Mouse (Mus musculus) CH12.LX (cell line): ENCODE measurements at regions not wholly inside any gene's neighbourhood (a gene's known extent, or its start where the extent isn't known, plus 50 kb on each side); places are given as distances from the start of the nearest gene placed in this dataset.

ENCODE experiments used
- DNase-seq: peaks from one replicate; pipeline ENCODE4 v3.0.0-alpha.2; 2013; ENCODE audit errors: extremely low read depth
- H3K27ac ChIP-seq: 2 replicates; pipeline ENCODE4 v1.5.1; 2012; ENCODE audit warnings: low read depth, mild to moderate bottlenecking, control low read depth, moderate library complexity; ENCODE audit not compliant: insufficient read depth
- H3K27me3 ChIP-seq: replicated peaks from 2 replicates; pipeline ENCODE3; 2012; ENCODE audit warnings: inconsistent platforms
- H3K36me3 ChIP-seq, 2 experiments: replicated peaks in 1 of 2; 2 replicates each; pipeline versions ENCODE3 to v1.6.1; 2012; ENCODE audit warnings: inconsistent platforms in 1 of 2, low read length in 1 of 2, mild to moderate bottlenecking in 1 of 2, mixed read lengths in 1 of 2, moderate library complexity in 1 of 2; ENCODE audit not compliant: control insufficient read depth in 1 of 2, insufficient read depth in 1 of 2
- H3K4me1 ChIP-seq, 2 experiments: 2 replicates each; pipeline ENCODE4 v1.6.1; 2012; ENCODE audit warnings: inconsistent platforms in 1 of 2, moderate library complexity in 1 of 2; ENCODE audit not compliant: insufficient read depth in 2 of 2, control insufficient read depth in 1 of 2
- H3K4me2 ChIP-seq: 2 replicates; pipeline ENCODE4 v1.6.1; 2012; ENCODE audit warnings: low read depth, mild to moderate bottlenecking, control low read depth; ENCODE audit not compliant: poor library complexity, insufficient read depth, severe bottlenecking
- H3K4me3 ChIP-seq, 3 experiments: fragments of 150-350 bp in 1 of 3; sonication (generic) in 1 of 3; replicated peaks in 1 of 3; 2 replicates each; pipeline versions ENCODE3 to v1.5.1; 2011 to 2012; ENCODE audit warnings: low read depth in 2 of 3, low read length in 2 of 3, mild to moderate bottlenecking in 2 of 3, moderate library complexity in 2 of 3, control low read depth in 1 of 3, improper control_type of control experiment in 1 of 3, inconsistent platforms in 1 of 3, mixed read lengths in 1 of 3; ENCODE audit not compliant: poor library complexity in 1 of 3
- H3K79me2 ChIP-seq: replicated peaks from 2 replicates; pipeline ENCODE4 v1.6.1; 2012; ENCODE audit warnings: mild to moderate bottlenecking, moderate library complexity; ENCODE audit not compliant: control insufficient read depth, poor library complexity, insufficient read depth, severe bottlenecking; ENCODE audit errors: extremely low read depth
- H3K9ac ChIP-seq: 2 replicates; pipeline ENCODE4 v1.6.1; 2012; ENCODE audit warnings: low read depth, mild to moderate bottlenecking, control low read depth, moderate library complexity; ENCODE audit not compliant: insufficient read depth
- H3K9me3 ChIP-seq: replicated peaks from 2 replicates; pipeline ENCODE3; 2012; ENCODE audit warnings: low read length, inconsistent platforms, mixed read lengths
- CHD1 ChIP-seq: IDR thresholded peaks from 2 replicates; pipeline ENCODE4 v1.6.1; 2012; ENCODE audit warnings: low read depth, low read length, improper control_type of control experiment, inconsistent platforms
- CHD2 ChIP-seq: IDR thresholded peaks from 2 replicates; pipeline ENCODE4 v1.6.1; 2011; ENCODE audit warnings: low read length, improper control_type of control experiment
- CTCF ChIP-seq, 2 experiments: IDR thresholded peaks in 1 of 2; conservative IDR thresholded peaks in 1 of 2; 2 replicates each; pipeline ENCODE4 v1.5.1; 2011 to 2012; ENCODE audit warnings: low read depth in 2 of 2, low read length in 2 of 2, improper control_type of control experiment in 1 of 2, inconsistent platforms in 1 of 2, mild to moderate bottlenecking in 1 of 2, moderate library complexity in 1 of 2
- ELF1 ChIP-seq: IDR thresholded peaks from 2 replicates; pipeline ENCODE4 v1.6.1; 2014; ENCODE audit warnings: low read depth, mild to moderate bottlenecking, inconsistent platforms, low read length, improper control_type of control experiment
- GABPA ChIP-seq: IDR thresholded peaks from 2 replicates; pipeline ENCODE4 v1.6.1; 2012; ENCODE audit warnings: low read depth, low read length, improper control_type of control experiment, inconsistent platforms; ENCODE audit not compliant: insufficient replicate concordance
- HCFC1 ChIP-seq: IDR thresholded peaks from 2 replicates; pipeline ENCODE4 v1.6.1; 2012; ENCODE audit warnings: low read depth, mild to moderate bottlenecking, inconsistent platforms, low read length, improper control_type of control experiment
- JUND ChIP-seq: conservative IDR thresholded peaks from 2 replicates; pipeline ENCODE4 v1.6.1; 2011; ENCODE audit warnings: low read depth, low read length, improper control_type of control experiment
- KAT2A ChIP-seq: IDR thresholded peaks from 2 replicates; pipeline ENCODE4 v1.6.1; 2012; ENCODE audit warnings: low read length, improper control_type of control experiment, inconsistent platforms; ENCODE audit not compliant: insufficient replicate concordance
- MEF2A ChIP-seq: IDR thresholded peaks from 2 replicates; pipeline ENCODE4 v1.6.1; 2014; ENCODE audit warnings: low read depth, mild to moderate bottlenecking, inconsistent platforms, low read length, improper control_type of control experiment, borderline replicate concordance
- MXI1 ChIP-seq: IDR thresholded peaks from 2 replicates; pipeline ENCODE4 v1.6.1; 2011; ENCODE audit warnings: mild to moderate bottlenecking, low read depth, low read length, improper control_type of control experiment
- MYC ChIP-seq: IDR thresholded peaks from 2 replicates; pipeline ENCODE4 v1.6.1; 2011; ENCODE audit warnings: low read depth, mild to moderate bottlenecking, improper control_type of control experiment, low read length
- NELFE ChIP-seq: IDR thresholded peaks from 2 replicates; pipeline ENCODE4 v1.6.1; 2011; ENCODE audit warnings: low read depth, low read length, improper control_type of control experiment
- NRF1 ChIP-seq: IDR thresholded peaks from 2 replicates; pipeline ENCODE4 v1.6.1; 2014; ENCODE audit warnings: low read depth, mild to moderate bottlenecking, inconsistent platforms, low read length, improper control_type of control experiment, moderate library complexity
- PAX5 ChIP-seq: IDR thresholded peaks from 2 replicates; pipeline ENCODE4 v1.6.1; 2012; ENCODE audit warnings: low read length, inconsistent platforms, mixed read lengths
- POLR2A ChIP-seq: IDR thresholded peaks from 2 replicates; pipeline ENCODE4 v1.6.1; 2011; ENCODE audit warnings: low read depth, mild to moderate bottlenecking, improper control_type of control experiment, low read length
- POLR2AphosphoS2 ChIP-seq: IDR thresholded peaks from 2 replicates; pipeline ENCODE4 v1.6.1; 2011; ENCODE audit warnings: low read depth, low read length, improper control_type of control experiment
- RAD21 ChIP-seq: IDR thresholded peaks from 2 replicates; pipeline ENCODE4 v1.6.1; 2011; ENCODE audit warnings: low read depth, mild to moderate bottlenecking, low read length, improper control_type of control experiment, moderate library complexity
- SMC3 ChIP-seq: IDR thresholded peaks from 2 replicates; pipeline ENCODE4 v1.6.1; 2011; ENCODE audit warnings: low read depth, low read length, improper control_type of control experiment
- TCF12 ChIP-seq: IDR thresholded peaks from 2 replicates; pipeline ENCODE4 v1.6.1; 2014; ENCODE audit warnings: low read depth, mild to moderate bottlenecking, inconsistent platforms, low read length, improper control_type of control experiment
- USF1 ChIP-seq: IDR thresholded peaks from 2 replicates; pipeline ENCODE4 v1.6.1; 2014; ENCODE audit warnings: low read depth, mild to moderate bottlenecking, inconsistent platforms, low read length, improper control_type of control experiment
- USF2 ChIP-seq: conservative IDR thresholded peaks from 2 replicates; pipeline ENCODE4 v1.6.1; 2011; ENCODE audit warnings: low read depth, low read length, improper control_type of control experiment
- ZKSCAN1 ChIP-seq: IDR thresholded peaks from 2 replicates; pipeline ENCODE4 v1.6.1; 2012; ENCODE audit warnings: low read depth, inconsistent platforms, low read length, improper control_type of control experiment, borderline replicate concordance
- ZMIZ1 ChIP-seq: IDR thresholded peaks from 2 replicates; pipeline ENCODE4 v1.6.1; 2012; ENCODE audit warnings: low read depth, mild to moderate bottlenecking, inconsistent platforms, low read length, improper control_type of control experiment
- dilution Hi-C: fragments of 300-500 bp; cut with MboI; formaldehyde crosslinking; loops from 2 replicates; pipeline ENCODE4 v1.14.3; 2020; ENCODE audit warnings: low sequenced_read_pairs; ENCODE audit not compliant: extremely low pct_unique_long_range_greater_than_20kb, extremely low pct_ligation_motif_present
- in situ Hi-C: fragments of 300-500 bp; cut with MboI; formaldehyde crosslinking; loops from 3 replicates; pipeline ENCODE4 v1.14.3; 2019; ENCODE audit warnings: low sequenced_read_pairs, low pct_ligation_motif_present, low pct_unique_long_range_greater_than_20kb, mixed read lengths

DNA sequence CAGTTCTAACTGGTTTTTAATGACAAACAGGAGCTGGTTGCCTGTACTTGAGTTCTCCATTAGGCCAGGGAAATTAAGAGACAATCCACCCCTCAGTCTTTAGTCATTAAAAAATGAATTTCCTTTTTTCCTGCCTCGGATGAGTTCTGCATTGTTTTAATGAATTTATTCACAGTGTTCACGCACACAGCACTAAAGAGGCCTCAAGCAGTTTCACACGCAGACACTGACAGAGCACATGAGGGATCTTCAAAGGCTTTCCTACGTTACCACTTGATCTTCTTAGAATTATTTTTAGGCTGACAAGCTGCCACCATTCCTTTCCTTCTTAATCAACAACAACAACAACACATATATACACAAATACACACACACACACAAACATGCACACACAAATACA lies 101.3 kb upstream of the Sox5 start:
- H3K4me3 ChIP-seq: no peak overlapping the region
- H3K27me3 ChIP-seq: no peaks in the 10 kb centered on the region
- TF ChIP-seq TCF12: no peak
- TF ChIP-seq CTCF (conservative IDR thresholded peaks at IDR 0.05 in 1 of 2, IDR thresholded peaks at IDR 0.05 in 1 of 2; ENCODE audit: low read depth in 2 of 2, low read length in 2 of 2): no peak
- TF ChIP-seq PAX5: no peak
- no peak for TF ChIP-seq SMC3
- no peak for TF ChIP-seq POLR2AphosphoS2
- no peak for TF ChIP-seq USF2
- TF ChIP-seq MYC: no peak
- no peak for TF ChIP-seq ELF1
- no peak for TF ChIP-seq CHD2
- no peak overlapping the region for H3K9ac ChIP-seq
- no peaks in the 10 kb centered on the region for H3K36me3 ChIP-seq
- H3K4me1 ChIP-seq: no peaks in the 10 kb centered on the region
- dilution Hi-C loops (no loop called here), in situ Hi-C loops (no loop called here)
- H3K79me2 ChIP-seq: no peaks in the 10 kb centered on the region
- H3K9me3 ChIP-seq: peaks cover 2% of the 10 kb centered on the region
- no peak for DNase-seq
- H3K4me2 ChIP-seq: no peak overlapping the region
- H3K27ac ChIP-seq: no peak overlapping the region

DNA sequence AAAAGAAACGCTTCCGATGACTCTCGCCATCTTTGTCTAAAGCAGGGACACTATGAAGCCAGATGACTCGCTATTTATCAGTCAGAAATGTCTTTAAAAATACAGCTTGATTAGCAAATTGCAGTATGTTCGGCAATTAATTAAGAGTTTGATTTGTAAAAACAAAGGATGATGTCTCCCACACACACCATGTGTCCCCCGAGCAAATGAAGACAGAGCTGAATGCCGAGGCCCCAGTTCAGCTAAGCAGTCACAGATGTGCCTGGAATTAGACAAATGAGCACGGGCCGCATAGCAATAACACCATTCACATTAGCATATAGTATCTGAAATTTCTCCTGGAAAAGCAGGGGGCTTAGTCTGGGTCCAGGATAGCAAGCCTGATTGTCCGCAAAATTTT lies 98.3 kb upstream of the Sox5 start:
- H3K9me3 ChIP-seq: no peaks in the 10 kb centered on the region

More for the DNA sequence above, 98.3 kb upstream of the Sox5 start:
- no peaks in the 10 kb centered on the region for H3K27me3 ChIP-seq
- TF ChIP-seq RAD21 (no peak), HCFC1 (no peak), CTCF (conservative IDR thresholded peaks at IDR 0.05 in 1 of 2, IDR thresholded peaks at IDR 0.05 in 1 of 2; ENCODE audit: low read depth in 2 of 2, low read length in 2 of 2) (no peak), USF2 (no peak), CHD2 (no peak), ZKSCAN1 (no peak), NRF1 (no peak), ZMIZ1 (no peak), USF1 (no peak), KAT2A (no peak), CHD1 (no peak), NELFE (no peak), MXI1 (no peak), POLR2A (no peak), MEF2A (no peak), GABPA (no peak), TCF12 (no peak), JUND (no peak)
- TF ChIP-seq, all 38 proteins: peak for 0
- H3K4me2 ChIP-seq: no peak overlapping the region
- no peaks in the 10 kb centered on the region for H3K4me1 ChIP-seq
- dilution Hi-C loops: no loop called here
- H3K27ac ChIP-seq: no peak overlapping the region
- no peaks in the 10 kb centered on the region for H3K36me3 ChIP-seq
- no peaks in the 10 kb centered on the region for H3K79me2 ChIP-seq
- no peak for DNase-seq
- no peak overlapping the region for H3K9ac ChIP-seq
- no peak overlapping the region for H3K4me3 ChIP-seq
- in situ Hi-C loops: no loop called here
